Mouse (Mus musculus) heart, postnatal 0 days (tissue): Measurements from ENCODE around the gene Olfr156.

Experiments
- CTCF ChIP-seq: IDR thresholded peaks from 2 replicates; pipeline ENCODE4 v1.5.1; 2016; ENCODE audit warnings: antibody characterized with exemption, control low read depth, low read depth
- EP300 ChIP-seq: IDR thresholded peaks from 2 replicates; pipeline ENCODE4 v1.6.1; 2016; ENCODE audit warnings: antibody characterized with exemption, low read depth

DNA sequence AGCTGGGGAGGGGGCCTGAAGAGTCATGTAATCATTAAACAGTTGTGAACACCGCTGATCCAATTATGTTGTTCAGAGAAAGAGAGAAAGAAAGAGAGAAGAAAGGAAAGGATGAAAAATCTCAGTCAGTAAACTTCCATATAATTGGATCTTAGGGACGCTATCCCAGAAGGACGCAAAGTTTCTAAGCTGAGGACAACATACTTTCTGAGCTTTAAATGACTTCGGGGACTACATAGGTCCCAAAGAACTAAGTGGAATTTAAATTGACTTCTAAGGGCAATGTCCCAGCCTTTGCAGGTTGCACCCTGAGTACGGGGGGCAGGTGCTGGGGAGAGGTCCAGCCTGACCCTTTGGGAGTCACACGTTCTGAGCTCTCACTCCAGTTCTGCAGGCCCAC is 27.6 kb upstream of the Olfr156 start, which contains the start of gene Olfr155:
- TF ChIP-seq EP300 = no peak
- no peak for TF ChIP-seq CTCF
